Mouse (Mus musculus): ENCODE measurements around the gene Olfr1495. TPM values are rescaled to one million over a fixed set of nuclear protein-coding genes. Genes with fewer than 3 reads are reported as not detected.

Gene Olfr1495
- polyA plus RNA-seq, 1 experiment from 2014 or later = not detected

Other genes starting within 250 kb of the Olfr1495 start
- not detected in 2 replicates for gene Olfr1480, start 236.7 kb upstream of the Olfr1495 start, polyA plus RNA-seq (2015; fragmentation: Nextera tagmentation; extraction: Ambion mirVana)
- not detected in 2 replicates for gene Olfr1484, start 181.1 kb upstream of the Olfr1495 start, polyA plus RNA-seq (2015; fragmentation: Nextera tagmentation; extraction: Ambion mirVana)
- not detected in 2 replicates for gene Olfr1487, start 147.2 kb upstream of the Olfr1495 start, polyA plus RNA-seq (2015; fragmentation: Nextera tagmentation; extraction: Ambion mirVana)
- gene Olfr1489, start 133.0 kb upstream of the Olfr1495 start, polyA plus RNA-seq (2015; fragmentation: Nextera tagmentation; extraction: Ambion mirVana) = not detected in 2 replicates
- gene Olfr1490, start 113.5 kb upstream of the Olfr1495 start, polyA plus RNA-seq (2015; fragmentation: Nextera tagmentation; extraction: Ambion mirVana) = not detected in 2 replicates
- gene Olfr1491, start 67.3 kb upstream of the Olfr1495 start, polyA plus RNA-seq (2015; fragmentation: Nextera tagmentation; extraction: Ambion mirVana) = not detected in 2 replicates
- gene Olfr1493-ps1, start 41.3 kb upstream of the Olfr1495 start, polyA plus RNA-seq (2015; fragmentation: Nextera tagmentation; extraction: Ambion mirVana) = not detected in 2 replicates
- gene Olfr1494, start 24.9 kb upstream of the Olfr1495 start, polyA plus RNA-seq (2015; fragmentation: Nextera tagmentation; extraction: Ambion mirVana) = not detected in 2 replicates
- not detected in 2 replicates for gene Olfr1496, start 13.3 kb downstream of the Olfr1495 start, polyA plus RNA-seq (2015; fragmentation: Nextera tagmentation; extraction: Ambion mirVana)
- gene Olfr1497, start 33.6 kb downstream of the Olfr1495 start, polyA plus RNA-seq (2015; fragmentation: Nextera tagmentation; extraction: Ambion mirVana) = not detected in 2 replicates
- gene Olfr1499, start 54.8 kb downstream of the Olfr1495 start, polyA plus RNA-seq (2015; fragmentation: Nextera tagmentation; extraction: Ambion mirVana) = not detected in 2 replicates
- not detected in 2 replicates for gene Olfr1500, start 65.9 kb downstream of the Olfr1495 start, polyA plus RNA-seq (2015; fragmentation: Nextera tagmentation; extraction: Ambion mirVana)
- not detected in 2 replicates for gene Olfr1501, start 86.1 kb downstream of the Olfr1495 start, polyA plus RNA-seq (2015; fragmentation: Nextera tagmentation; extraction: Ambion mirVana)
- not detected in 2 replicates for gene Olfr1502, start 97.2 kb downstream of the Olfr1495 start, polyA plus RNA-seq (2015; fragmentation: Nextera tagmentation; extraction: Ambion mirVana)
- gene Olfr1504, start 133.3 kb downstream of the Olfr1495 start, polyA plus RNA-seq (2015; fragmentation: Nextera tagmentation; extraction: Ambion mirVana) = not detected in 2 replicates
- gene Olfr1505, start 148.9 kb downstream of the Olfr1495 start, polyA plus RNA-seq (2015; fragmentation: Nextera tagmentation; extraction: Ambion mirVana) = not detected in 2 replicates

All from intestine, embryonic 15.5 days (tissue).